10 mouse cellular contexts compared by ENCODE assay signal in genomic region chr11:99307579-99307978, GRCm38 (mm10). TPM values are rescaled to one million over a fixed set of nuclear protein-coding genes. Genes with fewer than 3 reads are reported as not detected.
DNase-seq lines count a peak whose midpoint lies in the region.
"Had no signal": no experiment of that assay in that cellular context is flagged by ENCODE, and none has a peak within 500 bp of the region (broad histone marks: within the 10 kb centered on the region; RNA-seq: fewer than 3 reads in every experiment).

No protein-coding gene starts in this region.

- no peaks in the 10 kb centered on the region for H3K36me3 ChIP-seq in heart, embryonic 10.5 days

- no peaks in the 10 kb centered on the region for H3K4me1 ChIP-seq in heart, embryonic 10.5 days

- 31% methylated on average over 2 of the region's 2 CpGs for WGBS in heart, embryonic 10.5 days

- no peak overlapping the region for H3K27ac ChIP-seq in heart, embryonic 10.5 days
- H3K27ac ChIP-seq: macrophage had no signal

- no peaks in the 10 kb centered on the region for H3K27me3 ChIP-seq in heart, embryonic 10.5 days (ENCODE audit: insufficient read depth, poor library complexity, severe bottlenecking)

- H3K9me3 ChIP-seq in heart, embryonic 10.5 days, result no peaks in the 10 kb centered on the region

- H3K4me3 ChIP-seq in heart, embryonic 10.5 days, result no peak overlapping the region

- DNase-seq in heart, adult 11 months, result peak; percentile 71
- no peak for DNase-seq in heart, embryonic 10.5 days (ENCODE audit: low spot score)
- DNase-seq in ES-CJ7 (ENCODE audit: low read depth, low spot score), result peak; percentile 82
- peak; percentile 34 for DNase-seq in c-Kit-positive CD71-positive TER-119-positive erythroid progenitor cells, embryonic 14.5 days (ENCODE audit: low spot score)
- DNase-seq in frontal cortex, postnatal 25 days (ENCODE audit: low spot score in 2 of 2), result peak; percentile 37 to 49
- DNase-seq in layer of hippocampus, adult 18-20 months (ENCODE audit: low spot score in 2 of 2), result peak; percentile 19 to 81
- peak; percentile 50 for DNase-seq in lung, postnatal 25 days (ENCODE audit: low spot score)
- DNase-seq in spleen, postnatal 10 days (ENCODE audit: low spot score in 2 of 2), result peak; percentile 16 to 73

RNA-seq across cellular contexts. Expression of gene Krt25, which starts 15.2 kb away (rescaled TPM):
- polyA plus RNA-seq in heart, embryonic 10.5 days (2016; fragmentation: Nextera tagmentation; extraction: Ambion mirVana), result not detected in 2 replicates
- total RNA-seq in layer of hippocampus, adult 18-20 months (2021), result not detected
- total RNA-seq: adrenal gland, postnatal 4 days had no signal
- polyA plus RNA-seq: macrophage had no signal

RNA-seq across cellular contexts. Expression of gene Krt24, which starts 22.5 kb away (rescaled TPM):
- polyA plus RNA-seq in heart, embryonic 10.5 days (2016; fragmentation: Nextera tagmentation; extraction: Ambion mirVana), result not detected in 2 replicates
- not detected for total RNA-seq in layer of hippocampus, adult 18-20 months (2021)
- total RNA-seq: adrenal gland, postnatal 4 days had no signal
- polyA plus RNA-seq: macrophage had no signal

RNA-seq across cellular contexts. Expression of gene Krt26, which starts 30.2 kb away (rescaled TPM):
- polyA plus RNA-seq in heart, embryonic 10.5 days (2016; fragmentation: Nextera tagmentation; extraction: Ambion mirVana), result not detected in 2 replicates
- total RNA-seq in layer of hippocampus, adult 18-20 months (2021), result not detected
- total RNA-seq: adrenal gland, postnatal 4 days had no signal
- polyA plus RNA-seq: macrophage had no signal

RNA-seq across cellular contexts. Expression of gene Krt27, which starts 43.3 kb away (rescaled TPM):
- not detected in 2 replicates for polyA plus RNA-seq in heart, embryonic 10.5 days (2016; fragmentation: Nextera tagmentation; extraction: Ambion mirVana)
- not detected for total RNA-seq in layer of hippocampus, adult 18-20 months (2021)
- total RNA-seq: adrenal gland, postnatal 4 days had no signal
- polyA plus RNA-seq: macrophage had no signal
